Mouse (Mus musculus) leukemia stem cell, adult 10-12 weeks (primary cell): ENCODE results near the gene Unc5cl. TPM values are rescaled to one million over a fixed set of nuclear protein-coding genes. Genes with fewer than 3 reads are reported as not detected.

Source experiments
- polyA plus RNA-seq: library from polyadenylated mRNA; stranded (reverse); fragments of >175 nt; gene quantifications from 2 replicates; pipeline ENCODE4 v1.2.3, GENCODE M21; 2012; ENCODE audit warnings: low replicate concordance

Unc5cl gene
- 3.7 and 6.8 TPM in 2 replicates for polyA plus RNA-seq

GRCm38 (mm10) chr17:48454688-48455087 is at the start of gene Unc5cl:
Gene Unc5cl, plus strand, starts transcription at chr17:48454901.

GRCm38 (mm10) chr17:48409380-48410298 is 45.1 kb upstream of the Unc5cl start, which contains the start of the genes Nfya and Oard1:
Gene Nfya, minus strand, starts transcription at chr17:48409906.
Gene Oard1, plus strand, starts transcription at chr17:48410014.

GRCm38 (mm10) chr17:48432158-48432980 is 22.3 kb upstream of the Unc5cl start, which contains the start of gene Apobec2:
Gene Apobec2, minus strand, starts transcription at chr17:48432930.

GRCm38 (mm10) chr17:48451353-48451675 is 3.4 kb upstream of the Unc5cl start, which contains the start of gene Tspo2:
Gene Tspo2, minus strand, starts transcription at chr17:48451522.

Other genes starting within 250 kb of the Unc5cl start
- gene Trem1, start 222.1 kb upstream of the Unc5cl start, polyA plus RNA-seq, result not detected in 2 replicates
- gene Trem3, start 207.1 kb upstream of the Unc5cl start, polyA plus RNA-seq, result not detected in 2 replicates
- 3.2 and 6.5 TPM in 2 replicates for gene Treml4, start 190.6 kb upstream of the Unc5cl start, polyA plus RNA-seq
- 6.5 and 10.4 TPM in 2 replicates for gene Treml2, start 155.4 kb upstream of the Unc5cl start, polyA plus RNA-seq
- 1.1 and 2.0 TPM in 2 replicates for gene B430306N03Rik, start 138.8 kb upstream of the Unc5cl start, polyA plus RNA-seq
- 0.17 and 0.53 TPM in 2 replicates for gene Trem2, start 108.5 kb upstream of the Unc5cl start, polyA plus RNA-seq
- 0.50 and 2.9 TPM in 2 replicates for gene Treml1, start 95.0 kb upstream of the Unc5cl start, polyA plus RNA-seq
- gene Nfya, start 45.0 kb upstream of the Unc5cl start, polyA plus RNA-seq, result 16.0 and 20.8 TPM in 2 replicates
- gene Oard1, start 44.9 kb upstream of the Unc5cl start, polyA plus RNA-seq, result 1.9 and 18.5 TPM in 2 replicates
- gene Apobec2, start 22.0 kb upstream of the Unc5cl start, polyA plus RNA-seq, result 0.16 and 0.28 TPM in 2 replicates
- 16.4 and 26.4 TPM in 2 replicates for gene Tspo2, start 3.4 kb upstream of the Unc5cl start, polyA plus RNA-seq